Mouse (Mus musculus) cerebellum, adult 11 months (tissue): Measurements from ENCODE around the gene Tecpr2.
A peak's percentile ranks its signal among the peaks of the same experiment; 100 is the strongest.

ENCODE experiments used
- DNase-seq: peaks from one replicate; pipeline ENCODE4 v3.0.0; 2022

Tecpr2 gene

DNA sequence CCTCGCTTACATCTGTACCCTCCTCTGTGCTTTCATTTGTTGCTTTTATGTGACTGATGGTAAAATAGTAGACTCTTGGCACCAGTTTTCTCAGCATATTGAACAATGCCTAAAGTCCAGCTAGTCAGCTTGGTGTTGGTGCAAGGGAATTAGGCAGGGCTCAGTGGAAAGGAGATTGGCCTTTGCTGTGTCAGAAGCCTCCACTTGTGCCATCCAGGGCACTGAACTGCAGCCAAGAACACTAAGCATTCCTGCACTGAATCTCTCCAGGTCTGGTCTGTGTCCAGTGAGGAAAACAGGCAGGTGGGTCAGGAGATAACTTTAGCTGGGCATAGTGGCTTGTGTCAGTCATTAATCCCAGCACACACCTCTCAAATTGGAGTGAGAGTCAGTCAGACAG lies 60.3 kb downstream of the Tecpr2 start:
- peak; percentile 44 for DNase-seq

DNA sequence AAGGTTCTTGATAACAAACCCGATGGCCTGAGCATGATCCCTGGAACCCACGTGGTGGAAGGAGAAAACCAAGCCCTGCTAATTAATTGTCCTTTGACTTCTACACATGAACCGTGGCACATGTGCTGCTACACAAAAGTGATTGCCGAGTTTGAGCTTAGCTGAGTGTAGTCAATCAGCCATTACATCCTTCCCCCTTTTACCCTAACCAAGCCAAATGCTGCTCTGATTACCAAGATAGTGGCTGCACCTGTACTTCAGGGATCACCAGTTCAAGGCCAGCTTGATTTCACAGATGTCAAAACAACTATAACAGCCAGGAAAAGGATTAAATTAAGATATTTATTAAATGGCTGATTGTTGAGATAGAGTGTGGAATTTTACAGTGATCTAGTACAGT lies 61.1 kb downstream of the Tecpr2 start:
- no peak for DNase-seq

DNA sequence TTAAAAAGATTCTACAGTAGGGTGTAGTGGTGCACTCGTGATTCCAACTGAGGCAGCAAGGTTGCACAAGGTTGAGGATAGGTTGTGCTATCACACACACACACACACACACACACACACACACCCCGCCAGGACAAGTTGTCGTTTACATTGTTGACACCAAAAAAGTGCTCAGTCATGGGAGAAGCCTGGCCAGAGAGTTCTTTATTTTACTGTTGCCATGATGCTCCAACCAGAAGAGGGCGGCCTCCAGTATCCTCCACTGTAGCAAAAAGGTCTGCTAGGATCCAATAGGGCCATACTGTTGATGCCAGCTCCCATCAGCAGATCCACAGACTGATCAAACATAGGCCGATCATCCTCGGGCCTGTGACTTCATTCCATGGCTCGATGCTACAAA lies 62.2 kb downstream of the Tecpr2 start:
- DNase-seq, result no peak

DNA sequence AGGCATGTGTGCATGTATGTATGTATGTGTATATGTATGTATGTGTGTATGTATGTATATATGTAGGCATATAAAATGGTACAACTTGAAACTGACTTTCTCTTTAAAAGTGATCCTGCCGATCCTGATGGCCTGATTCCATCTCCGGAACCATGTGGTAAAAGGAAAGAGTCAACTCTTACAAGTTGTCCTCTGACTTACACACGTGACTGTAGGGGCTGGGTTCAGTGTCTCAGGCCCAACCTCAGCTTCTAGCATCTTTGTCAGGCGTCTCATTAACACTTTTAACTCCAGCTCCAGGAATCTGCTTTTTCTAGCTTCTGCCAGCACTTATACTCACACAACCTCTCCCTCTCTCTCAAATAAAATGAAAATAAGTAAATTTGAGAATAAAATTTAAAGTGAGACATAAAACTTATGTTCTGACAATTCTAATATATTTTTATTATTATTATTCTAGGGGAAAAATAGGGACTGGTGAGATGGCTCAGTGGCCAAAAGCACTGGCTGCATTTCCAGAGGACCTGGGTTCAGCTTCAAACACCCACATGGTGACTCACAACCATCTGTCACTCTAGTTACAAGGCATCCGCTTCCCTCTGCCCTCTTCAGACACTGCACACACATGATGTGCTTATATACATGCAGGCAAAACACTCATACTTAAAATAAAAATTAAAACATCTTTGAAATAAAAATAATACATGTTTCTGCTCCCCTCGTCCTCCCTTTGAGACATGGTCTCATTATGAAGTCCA lies 63.7 kb downstream of the Tecpr2 start:
- DNase-seq, result peak; percentile 49

DNA sequence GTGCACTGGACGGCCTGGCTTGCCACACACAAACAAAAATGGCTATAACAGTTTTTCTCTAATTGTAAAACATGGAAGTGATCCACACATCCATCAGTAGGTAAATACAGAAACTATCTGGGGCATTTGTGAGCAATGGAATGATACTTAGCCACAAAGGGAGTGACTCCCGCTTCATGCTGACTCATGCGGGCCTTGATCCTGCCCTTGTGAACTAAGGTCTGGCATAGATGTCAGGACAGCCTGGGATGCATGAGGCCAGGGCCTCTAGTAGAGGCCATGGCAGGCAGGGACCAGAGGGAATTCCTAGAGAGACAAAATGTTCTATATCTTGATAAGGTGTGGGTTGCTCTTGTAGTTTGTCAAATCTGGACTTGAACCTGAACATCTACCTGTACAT lies 64.4 kb downstream of the Tecpr2 start:
- DNase-seq, result no peak

DNA sequence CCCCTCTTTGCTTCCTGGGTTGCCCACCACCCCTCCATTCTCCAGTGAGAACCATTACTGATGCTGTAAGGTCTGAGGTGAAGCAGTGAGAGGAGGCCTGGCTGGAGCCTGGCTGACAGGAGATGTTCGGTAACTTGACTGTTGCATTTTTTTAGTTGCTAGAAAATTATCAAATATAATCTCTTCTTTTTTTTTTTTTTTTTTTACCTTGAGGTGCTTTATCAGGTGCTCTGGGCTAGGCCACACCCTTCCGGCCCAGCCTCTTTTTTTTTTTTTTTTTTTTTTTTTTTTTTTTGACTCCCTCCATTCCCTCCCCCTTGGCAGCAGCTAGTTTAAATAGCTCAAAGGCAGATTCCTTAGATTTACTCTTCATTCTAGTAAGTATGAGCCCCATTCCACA lies 64.8 kb downstream of the Tecpr2 start:
- no peak for DNase-seq

DNA sequence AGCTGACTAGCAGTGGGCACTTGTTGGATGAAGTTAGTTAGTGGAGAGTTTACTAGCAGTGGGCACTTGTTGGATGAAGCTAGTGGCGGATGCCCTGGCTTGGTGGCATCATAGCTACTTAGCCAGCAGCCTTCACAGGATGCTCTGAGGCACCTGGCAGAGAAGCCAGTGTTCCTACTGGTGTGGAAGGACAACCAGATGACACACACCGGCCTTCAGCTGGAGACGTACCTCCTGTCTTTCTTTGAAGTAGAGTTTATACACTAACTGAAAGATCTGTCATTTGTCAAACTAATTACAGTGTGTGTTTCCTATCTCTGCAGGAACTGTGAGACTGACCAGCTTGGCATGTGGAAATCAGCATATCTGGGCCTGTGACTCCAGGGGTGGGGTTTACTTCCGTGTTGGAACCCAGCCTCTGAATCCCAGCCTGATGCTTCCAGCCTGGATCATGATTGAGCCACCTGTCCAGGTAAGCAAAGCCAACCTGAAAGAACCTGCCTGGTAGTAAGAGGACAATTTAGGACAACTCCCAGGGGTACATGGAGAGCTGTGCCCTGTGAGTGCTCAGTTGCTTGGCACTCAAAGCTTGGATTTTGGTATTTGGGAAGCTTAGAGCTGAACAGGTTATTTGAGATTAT lies 65.4 kb downstream of the Tecpr2 start:
- peak; percentile 62 for DNase-seq

DNA sequence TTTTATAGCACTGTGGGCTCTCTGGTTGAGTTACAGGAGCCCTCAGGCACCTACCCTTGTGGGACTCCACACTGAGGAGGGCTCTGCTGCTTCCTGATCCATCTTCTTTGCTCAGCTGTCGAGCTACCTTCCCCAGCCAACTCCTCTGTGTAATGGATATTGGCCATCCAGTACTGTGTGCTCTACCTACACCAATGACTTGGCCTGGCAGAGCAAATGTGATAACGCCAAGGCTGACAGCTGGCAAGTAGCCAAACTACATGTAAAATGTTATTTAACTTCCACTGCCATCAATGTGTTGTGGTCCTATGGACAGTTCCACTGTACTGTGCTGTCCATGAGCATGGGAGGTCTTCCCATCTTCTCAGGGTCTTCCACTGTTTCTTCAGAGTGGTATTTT lies 72.9 kb downstream of the Tecpr2 start:
- no peak for DNase-seq

DNA sequence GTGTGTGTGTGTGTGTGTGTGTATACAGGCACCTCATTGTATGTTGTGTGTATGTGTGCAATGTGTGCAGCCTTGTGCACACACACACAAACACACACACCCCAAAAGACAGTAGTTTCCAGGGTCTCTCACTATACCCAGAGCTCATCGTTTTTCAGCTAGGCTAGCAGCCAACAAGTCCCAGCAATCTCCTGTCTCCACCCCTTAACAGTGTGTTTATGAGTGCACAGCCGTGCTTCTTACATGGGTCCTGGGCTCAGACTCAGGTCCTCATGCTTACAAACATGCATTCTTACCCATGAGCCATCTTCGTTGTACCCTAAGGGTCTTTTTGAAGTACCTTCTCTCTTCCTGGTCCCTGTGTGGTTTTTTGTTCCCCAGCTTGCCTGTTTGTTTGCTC lies 76.4 kb downstream of the Tecpr2 start:
- DNase-seq, result no peak

DNA sequence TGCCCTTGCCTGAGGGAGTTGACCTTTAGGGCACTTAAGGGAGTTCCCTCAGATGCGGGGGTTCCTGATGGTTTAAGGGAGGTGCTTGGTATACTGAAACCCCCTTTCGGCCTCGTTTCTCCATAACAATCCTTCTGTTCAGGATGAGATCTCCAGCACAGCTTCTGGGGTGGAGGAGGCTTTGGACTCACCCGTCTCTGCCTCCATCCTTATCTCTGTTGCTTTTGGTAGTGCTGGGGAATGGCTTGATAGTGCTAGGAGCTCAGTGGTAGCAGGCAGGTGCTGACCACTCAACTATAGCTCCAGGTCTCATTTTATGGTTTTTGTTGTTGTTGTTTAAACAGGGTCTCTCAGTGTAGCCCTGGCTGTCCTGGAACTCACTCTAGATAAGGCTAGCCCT lies 77.0 kb downstream of the Tecpr2 start:
- no peak for DNase-seq

DNA sequence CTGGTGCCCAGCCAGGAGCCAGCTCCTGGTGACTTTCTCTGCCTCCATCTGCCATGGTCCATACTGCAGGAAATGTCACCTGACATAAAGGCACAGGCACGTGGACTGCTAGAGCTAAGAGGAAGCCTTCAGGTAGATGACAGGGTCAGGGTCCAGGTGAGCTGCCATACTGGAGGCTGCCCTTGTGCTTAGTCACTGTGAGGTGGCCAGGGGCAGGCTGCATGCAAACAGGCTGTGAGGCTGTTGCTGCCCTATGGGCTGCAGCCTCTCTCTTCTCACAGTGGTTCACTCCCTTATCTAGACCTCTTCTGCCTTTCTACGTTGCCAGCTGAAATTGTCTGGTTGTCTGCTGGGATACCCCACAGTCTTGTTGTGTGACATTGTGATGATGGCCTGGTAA lies 78.1 kb downstream of the Tecpr2 start:
- DNase-seq, result no peak

DNA sequence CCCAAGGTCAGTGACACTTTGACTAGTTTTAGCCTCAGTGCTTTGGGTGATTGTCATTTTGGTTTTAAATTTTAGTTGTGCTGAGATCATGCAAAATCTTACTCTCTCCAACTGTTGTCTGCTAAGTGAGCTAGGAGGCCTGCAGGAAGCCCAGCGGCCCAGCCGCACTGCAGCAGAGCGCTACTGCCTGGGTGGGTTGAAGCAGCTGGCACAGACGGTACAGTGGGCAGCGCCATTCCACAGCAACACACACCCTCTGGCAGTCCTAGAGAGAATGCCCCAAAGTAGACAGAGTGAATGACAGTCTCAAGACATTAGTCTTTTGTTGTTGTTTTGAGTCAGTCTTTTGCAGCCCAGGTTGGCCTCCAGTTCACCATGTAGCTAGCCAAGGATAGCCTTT lies 81.3 kb downstream of the Tecpr2 start:
- DNase-seq, result no peak

DNA sequence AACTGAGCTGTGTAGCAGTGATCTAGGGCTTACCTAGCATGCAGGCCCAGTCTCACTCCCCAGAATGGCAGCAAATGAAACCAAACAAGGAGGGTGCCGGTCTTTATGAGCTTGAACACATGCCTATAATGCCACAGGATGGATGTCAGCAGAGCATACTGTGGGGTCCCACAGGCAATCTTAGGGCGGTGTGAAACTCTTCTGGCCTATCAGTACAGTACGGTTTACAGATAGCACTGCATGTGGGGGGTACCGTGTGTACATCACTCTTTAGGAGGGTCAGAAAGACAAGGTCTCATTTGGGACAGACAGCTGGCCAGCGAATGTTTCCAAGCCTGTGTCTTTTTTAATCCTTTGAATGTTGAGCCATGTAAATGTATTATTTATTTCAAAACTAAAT lies 82.9 kb downstream of the Tecpr2 start:
- no peak for DNase-seq

DNA sequence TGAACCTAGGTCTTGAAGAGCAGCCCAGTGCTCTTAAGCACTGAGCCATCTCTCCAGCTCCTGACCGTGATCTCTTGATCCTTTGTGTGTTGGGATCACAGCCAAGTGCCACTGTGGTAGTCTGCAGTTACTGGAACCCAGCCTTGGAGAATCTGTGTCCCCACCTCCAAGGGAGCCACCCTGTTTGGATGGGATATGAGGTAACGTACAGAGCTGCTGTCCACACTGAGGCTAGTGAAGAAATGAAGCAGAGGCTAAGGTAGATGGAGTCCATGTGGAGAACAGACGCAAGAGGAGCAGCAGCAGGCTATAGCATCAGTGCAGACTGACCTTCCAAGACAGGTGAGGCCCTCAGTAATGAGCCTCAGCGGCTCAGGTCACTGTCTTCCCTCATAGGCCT lies 84.8 kb downstream of the Tecpr2 start:
- DNase-seq, result no peak

DNA sequence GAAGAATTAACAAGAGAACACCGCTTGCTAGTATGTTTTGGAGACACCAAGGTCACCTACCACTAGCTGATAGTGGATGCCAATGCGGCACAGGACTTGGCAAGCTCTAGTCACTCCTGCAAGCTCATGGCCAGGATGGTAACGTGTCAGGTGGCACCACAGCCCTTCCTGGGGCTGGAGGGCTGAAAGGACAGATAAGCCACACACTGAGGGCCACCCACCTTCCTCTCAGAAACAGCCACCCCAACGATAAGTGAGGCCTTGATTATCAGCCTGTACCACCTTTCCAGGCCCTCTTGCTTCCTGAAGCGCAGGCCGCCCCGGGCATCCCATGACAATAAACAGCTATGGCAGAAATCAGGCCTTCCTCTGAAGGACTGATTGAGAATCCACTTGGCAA lies 85.2 kb downstream of the Tecpr2 start:
- DNase-seq, result no peak

DNA sequence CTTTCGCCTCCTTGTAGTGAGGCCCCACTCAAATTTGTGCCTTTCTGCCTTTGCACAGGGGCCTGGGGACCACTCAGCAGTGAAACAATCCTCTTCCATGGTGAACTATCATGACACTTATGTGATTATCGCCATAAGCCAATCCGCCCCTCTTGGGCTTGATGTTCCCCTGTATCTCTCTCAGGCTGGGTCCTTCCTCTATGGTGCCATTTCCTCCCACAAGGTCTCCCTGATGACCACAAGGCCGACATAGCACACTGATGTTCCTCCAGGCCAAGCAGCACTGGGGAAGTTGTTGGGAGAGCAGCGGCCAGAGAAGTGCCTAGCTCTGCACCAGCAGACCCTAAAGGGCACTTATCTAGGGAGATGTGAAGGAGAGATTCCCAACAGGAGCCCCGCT lies 85.7 kb downstream of the Tecpr2 start:
- no peak for DNase-seq

DNA sequence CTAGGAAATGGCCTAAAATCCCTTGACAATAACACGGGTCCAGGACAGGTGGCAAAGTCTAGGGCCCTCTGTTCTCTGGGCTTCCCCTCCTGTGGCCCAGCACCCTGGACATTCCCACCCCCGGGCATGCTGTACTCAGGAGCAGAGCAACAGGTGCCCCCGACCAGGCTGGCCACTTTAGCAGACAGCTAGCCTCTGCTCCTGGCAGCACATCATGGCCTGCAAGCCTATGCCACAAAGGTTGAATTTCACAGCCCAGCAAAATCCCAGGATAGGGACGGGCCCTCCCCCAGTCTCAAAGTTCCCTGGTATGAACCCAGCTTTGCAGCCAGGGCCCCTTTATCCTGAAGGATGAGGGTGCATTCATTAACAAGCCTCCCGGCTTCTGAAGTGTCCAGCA lies 86.3 kb downstream of the Tecpr2 start:
- DNase-seq, result no peak

DNA sequence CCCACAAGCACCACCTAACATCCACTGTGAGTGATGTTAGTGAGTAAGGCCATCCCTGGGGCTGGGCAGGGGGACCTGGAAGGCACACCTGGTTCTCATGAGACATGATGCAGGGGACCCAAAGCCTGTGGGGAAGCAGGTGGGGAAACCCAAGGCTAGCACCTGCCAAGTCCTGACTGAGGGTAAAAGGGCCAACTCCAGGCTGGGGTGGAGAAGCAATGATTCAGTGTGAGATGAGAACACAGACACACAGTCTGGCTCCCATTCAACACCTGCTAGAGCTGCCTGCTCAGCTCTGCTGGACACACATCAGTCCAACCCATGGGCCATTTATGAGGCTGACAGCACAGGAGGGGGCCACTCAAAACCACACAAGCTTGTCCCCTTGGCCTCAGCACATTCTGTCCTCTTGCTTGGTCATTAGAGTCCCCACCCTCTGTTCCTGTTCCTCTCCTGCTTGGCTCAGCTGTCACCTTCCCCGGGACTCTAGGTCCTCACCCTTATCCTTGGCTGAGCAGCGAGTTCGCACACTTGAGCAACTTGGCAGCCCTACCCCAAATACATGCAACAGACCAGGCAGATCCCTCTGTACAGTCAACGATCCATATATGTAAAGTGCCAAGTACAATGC lies 86.9 kb downstream of the Tecpr2 start:
- DNase-seq, result no peak

DNA sequence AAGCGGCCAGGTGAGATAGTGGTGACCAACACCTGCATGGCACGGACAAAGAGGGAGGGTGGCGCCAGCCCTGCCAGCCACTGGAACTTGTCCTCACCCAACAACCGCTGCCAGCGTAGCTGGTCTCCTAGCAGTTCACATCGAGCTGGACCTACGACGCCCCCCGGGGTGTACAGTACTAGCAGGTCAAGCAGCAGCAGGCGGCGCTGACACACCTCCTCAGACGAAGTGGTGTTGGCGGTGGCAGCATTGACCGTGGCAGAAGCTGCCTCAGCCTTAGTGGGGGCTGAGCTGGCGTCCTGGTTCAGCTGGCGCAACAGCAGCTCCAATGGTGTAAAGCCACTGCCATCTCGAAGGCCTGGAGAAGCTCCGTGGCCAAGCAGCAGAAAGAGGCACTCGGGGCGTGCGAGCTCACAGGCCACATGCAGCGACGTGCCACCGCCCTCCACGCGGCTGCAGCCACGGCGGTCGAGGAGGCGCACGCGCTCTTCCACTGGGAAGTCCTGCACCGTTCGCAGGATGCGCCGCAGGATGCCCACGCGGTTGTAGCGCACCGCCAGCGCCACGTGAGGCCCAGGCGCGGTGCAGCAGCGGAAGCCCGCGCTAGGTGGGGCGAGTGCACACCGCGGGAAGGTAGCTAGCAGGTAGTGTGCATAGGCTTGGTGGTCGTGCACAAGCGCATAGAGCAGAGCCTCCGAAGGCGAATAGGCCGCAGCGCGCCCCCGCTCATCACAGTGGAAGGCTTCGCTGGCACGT lies 87.7 kb downstream of the Tecpr2 start:
- peak; percentile 44 for DNase-seq

DNA sequence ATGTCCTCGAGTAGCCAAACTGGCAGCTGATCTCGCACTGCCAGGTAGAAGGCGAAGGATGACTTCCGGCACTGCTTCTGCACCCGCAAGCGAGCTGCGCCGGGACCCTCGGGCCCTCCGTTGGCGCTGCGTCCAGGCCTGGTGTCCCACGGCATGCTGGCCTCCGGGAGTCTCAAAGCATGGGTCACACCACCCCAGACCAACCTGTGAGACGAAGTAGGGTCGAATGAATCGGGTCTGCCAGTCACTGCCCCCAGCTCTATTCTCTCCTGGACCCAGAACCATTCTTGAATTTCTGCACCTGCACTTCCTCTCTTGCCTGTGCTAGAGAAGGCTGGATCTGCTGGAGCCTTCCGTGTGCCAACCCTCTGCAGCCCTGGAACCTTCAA lies 88.3 kb downstream of the Tecpr2 start:
- DNase-seq, result peak; percentile 43

DNA sequence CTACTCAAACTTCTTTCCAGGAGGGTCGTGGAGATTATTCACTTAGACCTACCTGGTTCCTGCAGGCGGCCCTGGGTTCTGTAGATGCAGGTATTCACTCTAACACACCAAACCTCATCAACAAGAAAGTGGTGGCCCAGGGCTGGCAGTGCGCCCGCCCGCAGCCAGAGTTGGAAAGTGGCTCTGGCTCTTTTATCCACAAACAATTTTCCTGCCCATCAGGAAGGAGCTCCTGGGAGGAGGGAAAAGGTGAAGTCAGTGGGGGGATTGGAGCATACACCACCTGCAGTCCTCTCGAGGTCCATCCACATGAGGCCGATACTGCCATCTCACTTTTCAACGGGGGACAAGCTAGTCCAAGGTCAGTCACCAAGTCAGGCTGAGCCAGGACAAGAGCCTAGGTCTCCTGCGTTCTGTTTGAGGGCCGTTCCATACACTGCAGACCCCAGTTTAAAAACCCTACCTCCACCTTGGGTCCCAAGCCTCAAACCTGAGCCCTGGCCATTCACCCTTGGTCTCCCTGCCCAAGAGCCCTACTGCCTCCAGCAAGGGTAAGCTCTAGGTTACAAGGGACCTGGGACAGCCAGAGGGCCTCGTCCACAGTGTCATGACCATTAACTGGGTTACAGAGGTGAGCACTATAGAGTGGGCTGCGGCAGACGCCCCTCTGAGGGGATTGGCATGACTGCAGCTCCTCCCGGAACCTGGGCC lies 89.0 kb downstream of the Tecpr2 start:
- peak; percentile 59 for DNase-seq

DNA sequence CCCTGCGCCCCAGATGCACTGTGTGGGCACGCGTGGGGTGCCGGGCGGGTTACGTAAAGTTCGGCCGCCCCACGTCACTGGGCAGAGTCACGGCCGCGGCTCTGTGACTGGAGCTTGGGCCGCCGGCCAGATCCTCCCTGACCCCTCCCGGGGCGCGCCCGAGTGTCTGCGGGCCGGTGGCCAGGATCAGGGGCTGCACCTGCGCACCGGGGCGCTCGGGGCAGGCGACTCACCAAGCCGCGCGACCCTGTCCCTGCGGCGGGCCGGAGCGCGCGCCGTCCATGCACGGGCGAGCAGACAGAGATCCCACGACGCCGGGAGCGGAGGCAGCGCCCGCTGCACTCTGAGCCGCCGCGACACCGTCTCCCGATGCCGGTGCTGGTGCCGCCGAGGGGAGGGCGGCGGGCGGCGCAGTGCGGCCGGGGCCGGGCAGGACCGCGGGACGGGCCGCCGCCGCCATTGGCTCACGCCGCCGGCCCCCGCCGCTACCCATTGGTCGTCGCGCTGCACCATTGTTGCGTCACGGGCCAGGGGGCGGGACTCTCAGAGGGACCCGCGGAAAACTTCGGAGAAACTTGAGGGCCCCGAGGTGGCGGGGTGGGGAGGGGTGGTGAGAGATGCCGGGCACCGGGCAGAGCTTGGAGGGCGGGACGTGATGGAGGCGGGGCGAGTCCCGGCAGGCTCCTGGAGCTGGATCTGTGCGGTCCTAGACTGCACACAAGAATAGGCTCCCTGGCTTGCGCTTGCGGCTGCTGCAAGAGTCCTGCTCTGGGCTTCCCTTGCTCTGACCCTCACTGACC lies 89.7 kb downstream of the Tecpr2 start, which contains the start of gene Ankrd9:
Gene Ankrd9 (minus strand): TSS at position 434 of the 800 bp plus-strand sequence.
- DNase-seq, result peak; percentile 89
